Mouse (Mus musculus): Measurements from ENCODE around the gene Vpreb3. TPM values are rescaled to one million over a fixed set of nuclear protein-coding genes. Genes with fewer than 3 reads are reported as not detected.
"Not testable (repeated sequence)": the region's sequence is repeated elsewhere in the genome, so short reads cannot be mapped to it uniquely, and the experiment has no call there.

The Vpreb3 gene
- total RNA-seq, 2 experiments from 2014 or later = not detected

DNA sequence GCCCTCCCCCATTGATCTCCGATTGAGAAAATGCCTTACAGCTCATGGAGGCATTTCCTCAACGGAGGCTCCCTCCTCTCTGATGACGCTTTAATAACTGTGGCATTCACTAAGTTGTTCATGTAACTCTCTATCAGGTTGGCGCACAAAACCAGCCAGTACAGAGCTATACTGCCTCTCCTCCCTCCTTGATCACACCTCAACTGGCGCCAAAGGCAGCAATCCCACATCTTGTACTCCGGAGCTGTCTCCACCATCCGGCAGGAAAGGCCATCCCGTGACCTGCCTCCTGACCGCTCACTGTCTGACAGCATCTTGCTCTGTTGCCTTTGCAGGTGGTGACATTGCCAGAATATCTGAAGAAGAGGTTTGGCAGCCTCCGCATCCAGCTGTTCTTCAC is 31.0 kb downstream of the Vpreb3 start:
- DNase-seq (ENCODE audit: low spot score) = no peak

DNA sequence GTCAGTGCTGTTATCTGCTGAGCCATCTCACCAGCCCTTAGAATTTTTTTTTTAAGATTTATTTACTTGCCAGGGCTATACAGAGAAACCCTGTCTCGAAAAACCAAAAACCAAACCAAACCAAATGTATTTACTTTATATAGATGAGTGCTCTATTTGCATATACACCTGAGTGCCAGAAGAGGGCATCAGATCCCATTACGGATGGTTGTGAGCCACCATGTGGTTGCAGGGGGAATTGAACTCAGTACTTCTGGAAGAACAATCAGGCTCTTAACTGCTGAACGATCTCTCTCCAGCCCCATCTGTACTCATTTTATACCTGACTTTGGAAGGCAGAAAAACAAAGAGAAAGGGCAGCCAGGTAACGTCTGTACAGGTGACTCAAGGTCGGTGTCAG is 32.4 kb downstream of the Vpreb3 start:
- no peak for DNase-seq (ENCODE audit: low spot score)

DNA sequence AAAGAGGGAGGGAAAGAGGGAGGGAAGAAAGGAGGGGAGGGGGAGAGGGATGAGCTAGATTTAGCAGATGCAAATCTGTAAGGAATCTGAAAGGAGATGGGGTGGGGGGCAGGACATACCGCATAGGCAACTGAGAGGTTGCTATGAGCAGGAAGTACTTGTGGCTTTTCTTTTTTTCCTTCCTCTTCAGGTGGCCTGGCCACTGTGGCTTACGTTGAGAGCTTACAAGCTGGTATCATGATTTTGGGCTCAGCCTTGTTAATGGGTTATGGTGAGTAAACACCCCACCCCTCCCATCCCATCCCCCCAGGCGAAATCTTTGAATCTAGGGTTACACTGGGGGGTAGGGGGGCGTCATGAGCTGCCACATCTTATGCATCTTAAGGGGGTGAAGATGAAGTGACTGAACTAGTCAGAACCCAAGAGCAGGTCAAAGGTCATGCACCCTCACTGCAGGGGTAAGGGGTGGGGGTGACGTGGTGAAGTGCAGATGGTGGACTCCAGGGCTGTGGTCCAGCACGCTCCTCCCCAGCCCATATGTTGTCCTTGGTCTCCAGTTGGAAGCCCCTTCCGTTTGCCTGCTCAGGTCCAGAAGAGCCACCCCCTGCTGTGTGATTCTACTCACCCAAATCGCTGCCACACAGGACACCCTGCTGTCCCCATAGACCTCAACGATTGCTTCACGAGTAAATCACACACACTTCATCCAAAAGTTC is 35.4 kb downstream of the Vpreb3 start:
- no peak for DNase-seq (ENCODE audit: low spot score)

DNA sequence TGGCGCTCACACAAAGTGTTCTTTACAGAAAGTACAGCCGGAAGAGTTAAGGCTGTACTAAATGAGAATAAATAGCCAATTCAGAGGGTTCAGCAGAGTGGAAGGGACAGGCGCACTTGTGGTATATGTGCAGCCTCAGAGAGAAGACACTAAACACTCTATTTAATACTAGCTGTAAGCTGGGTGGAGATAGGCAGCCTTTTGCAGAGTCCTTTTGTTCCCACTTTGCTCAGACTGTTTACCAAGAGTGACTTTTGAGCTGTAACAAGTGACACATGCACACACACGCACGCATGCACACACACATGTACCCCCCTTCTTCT is 35.9 kb downstream of the Vpreb3 start:
- no peak for DNase-seq (ENCODE audit: low spot score)

DNA sequence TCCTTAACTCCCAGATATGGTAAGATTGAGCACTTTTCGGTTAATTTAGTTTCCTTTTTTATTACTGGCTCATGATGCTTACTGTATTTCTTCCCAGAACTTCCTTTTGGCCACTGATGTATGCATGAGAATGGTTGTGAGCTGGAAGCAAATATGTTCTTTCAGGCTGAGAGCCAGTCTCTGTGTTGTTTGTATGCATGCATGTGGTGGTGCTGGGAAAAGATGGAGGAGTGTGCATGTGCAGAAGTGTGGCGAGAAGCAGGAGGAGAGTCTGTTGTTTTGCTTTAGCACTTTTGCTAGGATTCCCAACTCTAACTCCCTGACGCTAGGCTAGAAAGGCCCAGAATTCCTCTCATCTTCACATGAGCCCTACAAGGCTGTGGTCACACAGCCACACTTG is 36.6 kb downstream of the Vpreb3 start:
- DNase-seq (ENCODE audit: low spot score) = no peak

DNA sequence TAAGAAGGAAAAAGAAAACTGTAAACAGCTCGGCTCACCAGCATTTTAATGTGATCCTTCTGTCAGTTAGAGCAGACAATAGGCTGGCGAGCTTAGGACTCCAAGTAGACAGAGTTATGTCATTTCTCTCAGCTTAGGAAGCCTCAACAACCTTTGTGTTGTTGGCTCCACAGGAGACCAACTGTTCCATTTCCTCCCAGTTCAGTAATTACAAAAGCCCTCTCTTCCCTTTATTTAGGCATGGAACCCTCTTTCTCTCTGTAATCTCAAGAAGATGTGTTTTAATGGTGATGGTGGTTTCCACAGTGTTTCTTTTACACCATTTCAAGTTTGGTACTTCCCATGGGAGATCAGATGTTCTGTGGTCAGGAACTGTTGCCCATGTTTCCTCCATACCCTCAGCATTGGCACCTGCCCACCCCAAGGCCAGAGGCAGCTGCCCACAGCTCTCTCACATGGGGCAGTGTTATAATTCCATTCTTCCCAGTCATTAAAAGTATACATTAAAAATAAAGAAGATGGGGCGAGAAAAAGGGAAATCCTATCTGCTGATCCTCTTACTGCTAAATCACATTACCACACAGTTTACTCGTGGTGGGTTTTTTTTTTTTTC is 47.7 kb downstream of the Vpreb3 start:
- no peak for DNase-seq (ENCODE audit: low spot score)

DNA sequence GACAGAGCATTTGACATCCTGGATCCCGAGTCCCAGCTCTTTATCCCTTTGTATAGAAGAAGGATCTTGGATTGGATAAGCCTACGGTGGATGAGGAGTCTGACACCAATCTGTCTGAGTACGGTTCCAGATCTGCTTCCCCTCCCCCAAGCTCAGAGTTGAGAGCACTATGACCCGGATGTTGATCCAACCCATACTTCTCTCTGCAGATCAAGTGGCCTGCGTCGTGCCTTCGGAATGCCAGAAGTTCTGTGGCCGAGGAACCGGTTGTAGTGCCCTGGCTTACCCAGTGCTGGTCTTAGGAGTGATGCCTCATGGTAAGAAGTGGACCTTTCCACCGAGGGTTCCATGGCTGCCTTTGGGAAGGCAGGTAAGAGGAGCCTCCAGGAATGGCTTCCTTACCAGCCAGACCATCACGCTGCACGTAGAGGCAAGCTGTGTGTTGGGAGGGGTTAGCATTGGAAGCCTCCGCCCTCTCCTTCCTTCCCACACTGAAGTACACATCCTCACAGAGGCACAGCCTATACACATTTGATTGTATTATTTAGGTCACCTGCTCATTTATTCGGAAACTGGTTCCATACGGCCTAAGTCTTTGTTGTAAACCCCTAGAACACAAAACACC is 50.9 kb downstream of the Vpreb3 start:
- no peak for DNase-seq (ENCODE audit: low spot score)

DNA sequence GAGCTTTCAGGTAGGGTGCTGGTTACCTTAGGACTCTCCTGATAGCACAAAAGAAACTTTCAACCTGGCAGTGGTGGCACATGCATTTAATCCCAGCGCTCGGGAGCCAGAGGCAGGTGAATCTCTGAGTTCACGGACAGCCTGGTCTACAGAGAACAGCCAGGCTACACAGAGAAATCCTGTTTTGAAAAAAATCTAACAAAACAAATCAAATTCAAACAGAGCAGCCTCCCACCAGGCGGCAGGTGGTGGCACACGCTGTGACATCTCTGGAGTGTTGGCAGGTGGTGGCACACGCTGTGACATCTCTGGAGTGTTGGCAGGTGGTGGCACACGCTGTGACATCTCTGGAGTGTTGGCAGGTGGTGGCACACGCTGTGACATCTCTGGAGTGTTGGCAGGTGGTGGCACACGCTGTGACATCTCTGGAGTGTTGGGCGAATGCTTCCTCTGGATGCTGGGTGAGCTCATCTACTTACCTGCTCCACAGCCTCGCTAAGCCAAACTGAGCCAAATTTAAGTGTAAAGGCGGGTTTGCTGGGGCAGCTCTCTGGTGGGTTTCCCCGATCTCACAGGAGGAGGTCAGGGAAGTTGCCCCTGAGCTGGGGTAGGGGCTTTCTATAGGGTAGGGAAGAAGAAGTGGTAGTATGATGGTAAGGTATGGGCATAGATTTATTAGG is 51.8 kb downstream of the Vpreb3 start:
- not testable (repeated sequence) for DNase-seq (ENCODE audit: low spot score)

DNA sequence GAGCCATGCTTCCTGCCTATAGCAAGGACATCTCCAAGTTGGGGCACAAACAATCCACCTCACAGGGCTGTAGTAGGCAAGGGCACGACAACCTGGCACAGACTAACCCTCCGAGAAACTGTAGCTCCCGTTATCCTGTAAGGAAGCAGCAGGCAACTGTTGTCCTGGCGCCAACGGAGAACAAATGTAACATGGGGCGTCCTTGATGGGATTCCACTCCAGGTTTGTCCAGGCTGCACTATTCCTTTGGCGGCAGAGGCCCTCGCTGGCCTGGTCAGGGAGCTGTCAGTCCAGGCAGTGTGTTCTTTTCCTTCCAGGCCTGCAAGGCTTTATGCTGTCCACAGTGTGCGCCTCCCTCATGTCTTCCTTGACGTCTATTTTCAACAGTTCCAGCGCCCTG is 52.6 kb downstream of the Vpreb3 start:
- no peak for DNase-seq (ENCODE audit: low spot score)

DNA sequence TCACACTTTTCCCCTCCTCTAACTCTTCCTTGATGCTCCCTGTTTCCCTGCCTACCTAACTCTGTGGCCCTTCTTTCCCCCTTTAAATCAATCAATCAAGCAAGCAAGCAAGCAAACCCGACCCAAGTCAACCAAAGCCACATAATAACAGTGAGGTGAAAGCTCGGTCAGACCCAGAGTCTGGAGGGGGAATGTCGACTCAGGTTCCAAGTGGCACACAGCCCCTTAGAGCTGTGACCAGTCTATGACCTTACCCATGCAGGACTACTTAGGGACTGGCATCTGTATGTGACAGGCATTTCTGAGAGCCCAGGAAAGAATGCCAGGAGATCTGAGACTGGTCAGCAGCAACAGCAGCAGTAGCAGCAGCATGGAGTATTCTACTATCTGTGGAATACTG is 53.5 kb downstream of the Vpreb3 start:
- no peak for DNase-seq (ENCODE audit: low spot score)

Other genes starting within 250 kb of the Vpreb3 start
- gene Cabin1, start 178.7 kb upstream of the Vpreb3 start, total RNA-seq (2021) = 1 to 10 TPM; 7.7 to 8.0 TPM
- 10 to 100 TPM; 30.6 to 38.3 TPM for gene Ddt, start 169.6 kb upstream of the Vpreb3 start, total RNA-seq (2021)
- gene Gm20441, start 162.1 kb upstream of the Vpreb3 start, total RNA-seq (2021) = not detected
- 1 to 10 TPM; 1.8 to 2.5 TPM for gene Gstt3, start 161.6 kb upstream of the Vpreb3 start, total RNA-seq (2021)
- 1 to 10 TPM; 6.0 to 8.0 TPM for gene Gstt1, start 144.5 kb upstream of the Vpreb3 start, total RNA-seq (2021)
- gene Gstt4, start 120.5 kb upstream of the Vpreb3 start, total RNA-seq (2021) = not detected
- 1 to 10 TPM; 2.6 to 3.4 TPM for gene Gstt2, start 105.6 kb upstream of the Vpreb3 start, total RNA-seq (2021)
- gene Mif, start 82.8 kb upstream of the Vpreb3 start, total RNA-seq (2021) = 100 to 1,000 TPM; 150 to 158 TPM
- under 1 TPM in 1 of 2 experiments, not detected in 1; 0.38 TPM for gene Derl3, start 49.6 kb upstream of the Vpreb3 start, total RNA-seq (2021)
- gene Smarcb1, start 21.4 kb upstream of the Vpreb3 start, total RNA-seq (2021) = 10 to 100 TPM; 14.2 to 16.6 TPM
- 1,000 to 10,000 TPM; 1,419 to 1,763 TPM for gene Chchd10, start 9.9 kb upstream of the Vpreb3 start, total RNA-seq (2021)
- gene Mmp11, start 6.6 kb upstream of the Vpreb3 start, total RNA-seq (2021) = 1 to 10 TPM; 1.8 to 2.6 TPM
- gene Gm867, start 2.4 kb upstream of the Vpreb3 start, total RNA-seq (2021) = not detected
- not detected for gene Gm5134, start 11.5 kb downstream of the Vpreb3 start, total RNA-seq (2021)
- gene Zfp280b, start 89.6 kb downstream of the Vpreb3 start, total RNA-seq (2021) = 1 to 10 TPM; 8.0 to 10.0 TPM
- gene Slc5a4b, start 167.9 kb downstream of the Vpreb3 start, total RNA-seq (2021) = not detected
- gene Slc5a4a, start 204.4 kb downstream of the Vpreb3 start, total RNA-seq (2021) = not detected

Data from gastrocnemius, adult 18-20 months (tissue).